Mouse (Mus musculus): ENCODE data around the gene Mymx.

DNA sequence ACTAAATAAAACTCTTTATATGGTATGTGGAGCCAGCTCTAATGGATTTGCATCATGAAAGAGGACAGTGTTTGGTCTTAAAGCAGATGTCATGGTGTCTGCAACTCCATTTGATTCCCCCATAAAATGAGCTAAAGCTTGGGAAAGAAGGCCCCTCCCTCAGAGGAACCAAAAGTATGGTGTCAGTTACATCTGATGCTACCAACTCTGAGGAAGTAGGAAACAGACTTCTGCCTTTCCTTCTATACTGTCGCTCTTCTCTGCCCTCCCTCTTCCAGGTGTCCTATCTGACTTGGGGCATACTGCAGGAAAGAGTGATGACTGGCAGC is 35.9 kb downstream of the Mymx start:
- TF ChIP-seq POLR2A (IDR thresholded peaks at IDR 0.05; ENCODE audit: control insufficient read depth, extremely low read depth, insufficient read depth, low read length, poor library complexity) (no peak), CTCF (IDR thresholded peaks at IDR 0.05; ENCODE audit: borderline replicate concordance, control insufficient read depth, extremely low read depth, insufficient read depth, low read length, poor library complexity) (no peak)
